Mouse (Mus musculus) embryo, embryonic 11 days (tissue): ENCODE results near the gene Tnnt2.
A peak's percentile ranks its signal among the peaks of the same experiment; 100 is the strongest.

ENCODE experiments used
- DNase-seq: peaks from one replicate; pipeline ENCODE4 v3.0.0-alpha.2; 2015

The Tnnt2 gene

GRCm38 (mm10) chr1:135856070-135856469 lies 19.9 kb downstream of the Tnnt2 start:
- DNase-seq = no peak

GRCm38 (mm10) chr1:135857137-135857775 lies 21.1 kb downstream of the Tnnt2 start:
- no peak for DNase-seq

- DNase-seq = no peak
Observed at GRCm38 (mm10) chr1:135858533-135858932, 22.4 kb downstream of the Tnnt2 start.

- DNase-seq = no peak
Observed at GRCm38 (mm10) chr1:135861091-135861490, 24.9 kb downstream of the Tnnt2 start.

- no peak for DNase-seq
Observed at GRCm38 (mm10) chr1:135861980-135862552, 25.9 kb downstream of the Tnnt2 start.

GRCm38 (mm10) chr1:135862561-135862960 lies 26.4 kb downstream of the Tnnt2 start:
- no peak for DNase-seq

GRCm38 (mm10) chr1:135863786-135864335 lies 27.7 kb downstream of the Tnnt2 start:
- no peak for DNase-seq

- DNase-seq = no peak
Observed at GRCm38 (mm10) chr1:135864830-135865229, 28.7 kb downstream of the Tnnt2 start.

- DNase-seq = peak; percentile 79
Observed at GRCm38 (mm10) chr1:135865518-135866194, 29.5 kb downstream of the Tnnt2 start.

- no peak for DNase-seq
Observed at GRCm38 (mm10) chr1:135868570-135868969, 32.4 kb downstream of the Tnnt2 start.

- DNase-seq = no peak
Observed at GRCm38 (mm10) chr1:135872991-135873390, 36.8 kb downstream of the Tnnt2 start.

GRCm38 (mm10) chr1:135877248-135877647 lies 41.1 kb downstream of the Tnnt2 start:
- no peak for DNase-seq

- peak; percentile 75 for DNase-seq
Observed at GRCm38 (mm10) chr1:135882385-135883109, 46.4 kb downstream of the Tnnt2 start.

GRCm38 (mm10) chr1:135889461-135890185 lies 53.5 kb downstream of the Tnnt2 start:
- DNase-seq = no peak

- no peak for DNase-seq
Observed at GRCm38 (mm10) chr1:135891424-135892216, 55.5 kb downstream of the Tnnt2 start.

- no peak for DNase-seq
Observed at GRCm38 (mm10) chr1:135892233-135892632, 56.1 kb downstream of the Tnnt2 start.

- DNase-seq = no peak
Observed at GRCm38 (mm10) chr1:135892764-135893163, 56.6 kb downstream of the Tnnt2 start.

- DNase-seq = no peak
Observed at GRCm38 (mm10) chr1:135893377-135893776, 57.2 kb downstream of the Tnnt2 start.

GRCm38 (mm10) chr1:135895367-135895766 lies 59.2 kb downstream of the Tnnt2 start:
- DNase-seq = no peak

GRCm38 (mm10) chr1:135899295-135899694 lies 63.1 kb downstream of the Tnnt2 start:
- DNase-seq = no peak

- no peak for DNase-seq
Observed at GRCm38 (mm10) chr1:135899991-135900515, 63.9 kb downstream of the Tnnt2 start.
